Mouse (Mus musculus) stomach, embryonic 15.5 days (tissue): Measurements from ENCODE around the gene Shoc2. TPM values are rescaled to one million over a fixed set of nuclear protein-coding genes. Genes with fewer than 3 reads are reported as not detected.
A peak's percentile ranks its signal among the peaks of the same experiment; 100 is the strongest.

ENCODE experiments used
- ATAC-seq: fragments of 200-750 bp; cut with Nextera tagmentation; 2 replicates; pipeline ENCODE4 v1.8.0; 2017; ENCODE audit warnings: low read depth, moderate number of reproducible peaks, moderate TSS enrichment; ENCODE audit not compliant: insufficient read depth, low FRiP score
- H3K27ac ChIP-seq: fragments of 300-500 bp; sonication (generic); 2 replicates; pipeline ENCODE4 v1.5.1; 2015; ENCODE audit warnings: mild to moderate bottlenecking, inconsistent platforms
- H3K27me3 ChIP-seq: fragments of 300-500 bp; sonication (generic); replicated peaks from 2 replicates; pipeline ENCODE4 v1.6.1; 2015; ENCODE audit warnings: inconsistent platforms
- H3K36me3 ChIP-seq: fragments of 300-500 bp; sonication (generic); 2 replicates; pipeline ENCODE4 v1.6.1; 2015; ENCODE audit warnings: inconsistent platforms
- H3K4me1 ChIP-seq: fragments of 300-500 bp; sonication (generic); 2 replicates; pipeline ENCODE4 v1.6.1; 2015; ENCODE audit warnings: inconsistent platforms
- H3K4me2 ChIP-seq: fragments of 300-500 bp; sonication (generic); 2 replicates; pipeline ENCODE4 v1.6.1; 2015; ENCODE audit warnings: mild to moderate bottlenecking, inconsistent platforms
- H3K4me3 ChIP-seq: fragments of 300-500 bp; sonication (generic); replicated peaks from 2 replicates; pipeline ENCODE4 v1.5.1; 2015; ENCODE audit warnings: inconsistent platforms
- H3K9ac ChIP-seq: fragments of 300-500 bp; sonication (generic); 2 replicates; pipeline ENCODE4 v1.6.1; 2015; ENCODE audit warnings: inconsistent platforms
- H3K9me3 ChIP-seq: fragments of 300-500 bp; sonication (generic); 2 replicates; pipeline ENCODE4 v1.6.1; 2016; ENCODE audit warnings: inconsistent platforms
- WGBS: fragments of 180-500 bp; shearing (Covaris S2); methylation state at CpG from one replicate; pipeline ENCODE4 v1.1.7; 2015; 5-methylcytosine and 5-hydroxymethylcytosine counted together
- polyA plus RNA-seq: library from polyadenylated mRNA; unstranded; fragments of >200 nt; fragmentation: Nextera tagmentation; extraction: Ambion mirVana; gene quantifications from 2 replicates; pipeline ENCODE4 v1.2.1, GENCODE M21; 2015

The Shoc2 gene
- 42.8 and 48.4 TPM in 2 replicates for polyA plus RNA-seq

GRCm38 (mm10) chr19:53943802-53944785, at the start of gene Shoc2, which contains the start of gene Bbip1:
Gene Shoc2, plus strand, starts transcription at chr19:53944306.
Gene Bbip1, minus strand, starts transcription at chr19:53944627.
- no peaks in the 10 kb centered on the region for H3K27me3 ChIP-seq
- peak; percentile 92 for ATAC-seq
- WGBS = under 1% methylated on average over 57 of the region's 62 CpGs

GRCm38 (mm10) chr19:53894538-53895121, 49.5 kb upstream of the Shoc2 start:
- Histone ChIP-seq H3K36me3 (no peaks in the 10 kb centered on the region), H3K4me3 (no peak overlapping the region), H3K9ac (no peak overlapping the region), H3K4me2 (no peak overlapping the region), H3K27me3 (no peaks in the 10 kb centered on the region), H3K27ac (peak overlapping the region; percentile 87), H3K4me1 (peaks cover 34% of the 10 kb centered on the region), H3K9me3 (no peaks in the 10 kb centered on the region)
- 53% methylated on average over 12 of the region's 12 CpGs for WGBS
- ATAC-seq = peak; percentile 15; the same call in 1 of the 2 replicates

More at GRCm38 (mm10) chr19:53943802-53944785, at the start of gene Shoc2, which contains the start of gene Bbip1:
- H3K4me1 ChIP-seq = peaks cover 8% of the 10 kb centered on the region
- H3K9ac ChIP-seq = peak within 1 kb of the TSS; percentile 93
- no peaks in the 10 kb centered on the region for H3K36me3 ChIP-seq
- H3K27ac ChIP-seq = peak within 1 kb of the TSS; percentile 100
- peak within 1 kb of the TSS; percentile 59 for H3K4me2 ChIP-seq
- peak within 1 kb of the TSS; percentile 85 for H3K4me3 ChIP-seq
- no peaks in the 10 kb centered on the region for H3K9me3 ChIP-seq

DNA sequence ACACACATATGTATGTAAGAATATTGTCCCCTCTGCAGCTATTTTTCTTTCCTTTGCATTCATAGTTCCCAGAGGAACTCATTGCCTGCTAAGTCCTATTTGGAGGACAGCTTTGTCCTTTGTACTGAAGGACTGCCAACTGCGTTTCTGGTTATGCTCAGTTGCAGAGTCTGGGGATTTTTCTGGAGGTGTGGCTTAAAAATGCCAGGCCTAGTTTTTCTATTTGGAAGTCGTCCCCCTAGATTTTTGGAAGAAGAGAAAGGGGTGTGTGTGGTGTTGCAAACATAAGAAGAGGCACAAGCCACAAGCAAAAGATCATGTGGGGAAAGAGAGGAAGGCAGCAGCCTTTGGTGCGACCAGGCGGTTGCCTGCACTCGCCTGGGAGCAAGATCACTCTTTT, 46.1 kb upstream of the Shoc2 start:
- Histone ChIP-seq H3K4me1 (peaks cover 24% of the 10 kb centered on the region), H3K9ac (no peak overlapping the region; the same call in 1 of the 2 replicates), H3K9me3 (no peaks in the 10 kb centered on the region), H3K4me2 (no peak overlapping the region), H3K27me3 (no peaks in the 10 kb centered on the region), H3K4me3 (no peak overlapping the region), H3K36me3 (no peaks in the 10 kb centered on the region), H3K27ac (peak overlapping the region; percentile 26; the same call in 1 of the 2 replicates)
- 69% methylated on average over 5 of the region's 5 CpGs for WGBS
- ATAC-seq = no peak

DNA sequence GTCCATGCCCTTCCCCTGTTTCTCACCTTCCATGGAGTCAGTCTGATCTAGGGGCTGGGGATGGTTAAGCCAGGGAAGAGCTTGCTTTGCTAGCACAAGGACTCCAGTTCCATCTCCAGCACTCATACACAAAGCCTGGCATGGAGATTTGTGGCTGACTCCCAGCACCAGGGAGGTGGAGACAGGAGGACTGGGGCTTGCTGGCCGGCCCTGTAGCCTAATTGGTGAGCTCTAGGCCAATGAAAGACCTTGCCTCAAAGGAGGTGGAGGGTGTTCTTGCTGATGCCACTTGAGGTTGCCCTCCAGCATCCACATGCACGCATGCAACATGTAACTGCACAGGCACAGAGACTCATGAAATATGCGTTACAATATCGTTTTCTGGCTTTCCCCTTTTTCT, 45.6 kb upstream of the Shoc2 start:
- Histone ChIP-seq H3K27me3 (no peaks in the 10 kb centered on the region), H3K36me3 (no peaks in the 10 kb centered on the region), H3K27ac (peak overlapping the region; percentile 26; the same call in 1 of the 2 replicates), H3K4me2 (no peak overlapping the region), H3K4me1 (peaks cover 19% of the 10 kb centered on the region), H3K9me3 (no peaks in the 10 kb centered on the region), H3K4me3 (no peak overlapping the region), H3K9ac (no peak overlapping the region)
- WGBS = 80% methylated on average over 4 of the region's 4 CpGs
- ATAC-seq = no peak

DNA sequence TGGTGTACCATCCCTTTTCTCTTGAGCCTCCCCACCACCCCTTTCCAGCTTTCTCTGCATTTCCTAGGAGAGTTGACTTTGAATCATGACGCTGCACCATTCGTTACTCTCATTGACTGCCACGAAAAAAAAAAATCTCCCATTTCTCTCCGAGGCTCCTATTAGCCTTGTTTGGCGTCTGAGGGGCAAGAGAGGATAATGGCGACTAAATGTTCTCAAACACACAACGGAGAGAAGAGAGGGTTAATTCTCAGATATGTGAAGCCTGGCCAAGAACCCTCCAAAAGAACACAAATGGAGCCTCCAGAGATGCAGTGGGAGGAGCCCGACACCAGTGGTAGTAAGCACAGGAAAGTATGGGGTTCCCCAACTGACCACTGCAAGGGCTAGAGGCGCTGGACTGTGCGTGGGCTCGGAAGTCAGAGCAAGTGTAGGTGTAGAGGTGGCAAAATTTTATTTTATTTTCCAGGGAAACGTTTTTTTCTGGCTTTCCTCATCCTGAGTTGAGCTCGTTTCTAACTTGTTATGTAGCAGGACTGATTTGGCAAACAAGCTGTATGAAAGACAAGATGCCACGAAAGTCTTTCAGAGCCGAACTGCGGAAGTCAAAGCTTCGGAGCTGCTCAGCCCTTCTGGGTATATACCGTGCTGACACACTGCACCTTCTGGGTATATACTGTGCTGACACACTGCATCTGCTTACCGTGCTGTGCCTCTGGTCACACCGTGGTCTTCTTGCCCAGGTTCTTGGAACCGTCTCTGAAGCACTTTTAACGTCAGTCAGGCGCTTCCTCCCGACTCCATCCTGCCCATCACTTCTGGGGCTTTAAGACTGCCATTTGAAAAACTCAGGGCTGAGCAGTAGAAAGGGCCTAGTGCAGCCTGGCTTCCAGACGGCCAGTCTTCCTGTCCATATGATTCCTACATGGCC, 44.9 kb upstream of the Shoc2 start:
- Histone ChIP-seq H3K4me1 (peaks cover 12% of the 10 kb centered on the region), H3K27ac (no peak overlapping the region), H3K9ac (no peak overlapping the region), H3K36me3 (no peaks in the 10 kb centered on the region), H3K4me3 (no peak overlapping the region), H3K27me3 (no peaks in the 10 kb centered on the region), H3K4me2 (no peak overlapping the region), H3K9me3 (no peaks in the 10 kb centered on the region)
- WGBS = 80% methylated on average over 25 of the region's 25 CpGs
- no peak for ATAC-seq

GRCm38 (mm10) chr19:53899941-53900610, 44.0 kb upstream of the Shoc2 start:
- Histone ChIP-seq H3K4me1 (peaks cover 11% of the 10 kb centered on the region), H3K4me2 (no peak overlapping the region), H3K9ac (no peak overlapping the region), H3K27me3 (no peaks in the 10 kb centered on the region), H3K36me3 (no peaks in the 10 kb centered on the region), H3K9me3 (no peaks in the 10 kb centered on the region), H3K4me3 (no peak overlapping the region), H3K27ac (no peak overlapping the region)
- ATAC-seq = no peak
- 85% methylated on average over 14 of the region's 14 CpGs for WGBS

DNA sequence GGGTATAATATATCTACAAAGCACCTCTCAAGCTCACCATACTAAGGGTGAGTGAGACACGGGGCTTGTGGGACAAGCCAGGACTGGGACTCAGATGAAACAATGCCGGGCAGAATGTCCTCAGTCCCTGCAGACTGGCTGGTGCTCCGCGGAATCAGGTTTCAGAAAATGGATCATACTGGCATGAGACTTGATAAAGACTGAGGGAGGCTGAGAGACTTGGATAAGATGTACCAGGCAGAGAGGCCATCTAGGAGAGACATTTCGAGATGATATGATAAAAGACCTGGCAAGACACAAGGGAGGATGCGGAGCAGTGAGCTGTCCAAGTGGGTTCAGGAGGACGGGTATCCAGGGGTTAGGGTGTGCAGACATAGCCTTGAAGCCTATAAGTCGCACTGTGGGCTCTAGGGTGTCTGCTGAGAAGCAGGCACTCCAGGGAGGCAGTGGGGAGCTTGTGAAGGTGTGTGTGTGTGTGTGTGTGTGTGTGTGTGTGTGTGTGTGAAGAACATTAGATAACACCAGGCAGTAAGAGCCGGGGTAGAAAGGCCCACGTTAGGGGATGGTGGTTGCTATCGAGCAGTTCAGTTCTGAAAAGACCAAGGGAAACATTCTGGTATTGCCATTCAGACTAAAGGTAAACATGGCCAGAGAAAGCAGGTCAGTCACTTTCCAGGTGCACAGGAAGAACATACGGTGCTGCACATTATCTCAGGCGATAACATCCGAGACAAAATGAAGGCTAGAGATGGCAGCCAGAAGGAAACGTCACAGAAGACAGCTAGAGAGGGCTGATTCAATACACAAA, 42.0 kb upstream of the Shoc2 start:
- 28% methylated on average over 15 of the region's 15 CpGs for WGBS
- no peaks in the 10 kb centered on the region for H3K27me3 ChIP-seq
- H3K27ac ChIP-seq = peak overlapping the region; percentile 87
- H3K4me3 ChIP-seq = peak overlapping the region; percentile 97
- ATAC-seq = no peak
- no peaks in the 10 kb centered on the region for H3K9me3 ChIP-seq
- H3K36me3 ChIP-seq = no peaks in the 10 kb centered on the region
- H3K4me1 ChIP-seq = peaks cover 13% of the 10 kb centered on the region
- H3K4me2 ChIP-seq = peak overlapping the region; percentile 69
- H3K9ac ChIP-seq = no peak overlapping the region; the same call in 1 of the 2 replicates

- Histone ChIP-seq H3K9ac (peak overlapping the region; percentile 85), H3K36me3 (no peaks in the 10 kb centered on the region), H3K4me3 (peak overlapping the region; percentile 97), H3K27me3 (no peaks in the 10 kb centered on the region), H3K4me2 (peak overlapping the region; percentile 69), H3K4me1 (peaks cover 13% of the 10 kb centered on the region), H3K9me3 (no peaks in the 10 kb centered on the region), H3K27ac (peak overlapping the region; percentile 87)
- WGBS = under 1% methylated on average over 58 of the region's 61 CpGs
- ATAC-seq = peak; percentile 98
Observed at GRCm38 (mm10) chr19:53902739-53903487, 41.2 kb upstream of the Shoc2 start.

GRCm38 (mm10) chr19:53903507-53904321, 40.4 kb upstream of the Shoc2 start:
- H3K4me2 ChIP-seq = peak overlapping the region; percentile 62
- peak overlapping the region; percentile 85 for H3K9ac ChIP-seq
- peak overlapping the region; percentile 86 for H3K27ac ChIP-seq
- no peaks in the 10 kb centered on the region for H3K9me3 ChIP-seq
- H3K4me1 ChIP-seq = peaks cover 13% of the 10 kb centered on the region
- under 1% methylated on average over 67 of the region's 83 CpGs for WGBS
- H3K4me3 ChIP-seq = peak overlapping the region; percentile 97
- no peaks in the 10 kb centered on the region for H3K36me3 ChIP-seq
- no peaks in the 10 kb centered on the region for H3K27me3 ChIP-seq
- ATAC-seq = peak; percentile 40
